Mouse (Mus musculus): ENCODE data around the gene Zbtb18. TPM values are rescaled to one million over a fixed set of nuclear protein-coding genes. Genes with fewer than 3 reads are reported as not detected.

Gene Zbtb18
- polyA plus RNA-seq, 2 experiments: 0.55 to 4.5 TPM

GRCm38 (mm10) chr1:177411359-177412358 is 30.5 kb upstream of the Zbtb18 start:
- H3K4me1 ChIP-seq (replicated peaks; ENCODE audit: control insufficient read depth in 2 of 2, insufficient read depth in 2 of 2, low read length in 1 of 2): no peaks in the 10 kb centered on the region
- ATAC-seq (ENCODE audit: insufficient read depth) (no peak), DNase-seq (ENCODE audit: low read depth in 3 of 3, low spot score in 3 of 3) (no peak)
- H3K4me2 ChIP-seq (ENCODE audit: low read depth): no peak overlapping the region
- no peaks in the 10 kb centered on the region for H3K27me3 ChIP-seq (ENCODE audit: control insufficient read depth, insufficient read depth, low read length)
- no peaks in the 10 kb centered on the region for H3K36me3 ChIP-seq (replicated peaks; ENCODE audit: control insufficient read depth, insufficient read depth, low read depth)
- H3K4me3 ChIP-seq (ENCODE audit: insufficient read depth in 1 of 2, low read depth in 2 of 2, low read length in 2 of 2): no peak overlapping the region
- no peak for TF ChIP-seq EP300 (IDR thresholded peaks at IDR 0.05; ENCODE audit: low read depth)
- no peak for TF ChIP-seq CTCF (IDR thresholded peaks at IDR 0.05; ENCODE audit: low read depth)
- no peak overlapping the region for H3K27ac ChIP-seq
- H3K9me3 ChIP-seq (ENCODE audit: control insufficient read depth, low read length): no peaks in the 10 kb centered on the region
- 56% methylated on average over 19 of the region's 19 CpGs for whole genome bisulfite sequencing (ENCODE audit: insufficient replicate concordance)
- H3K9ac ChIP-seq (replicated peaks): no peak overlapping the region

DNA sequence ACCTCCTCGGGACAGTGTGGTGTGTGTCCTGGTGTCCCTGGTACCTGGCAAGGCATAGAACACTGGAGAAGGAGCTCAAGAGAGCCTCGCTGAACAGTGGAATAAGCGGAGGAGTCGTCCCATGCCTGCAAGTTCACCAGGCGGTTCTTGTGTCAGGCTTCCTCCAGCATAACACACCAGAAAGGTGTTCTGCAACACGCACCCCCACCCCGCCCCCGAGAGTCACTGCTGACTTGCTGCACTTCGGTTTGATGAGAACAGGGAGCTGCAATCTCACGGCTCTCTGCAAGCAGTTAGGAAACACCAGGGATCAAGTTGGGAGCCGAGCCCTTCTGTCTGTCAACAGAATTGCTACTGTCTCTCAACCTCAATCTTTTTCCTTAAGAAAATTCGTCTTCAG is 22.8 kb upstream of the Zbtb18 start:
- Histone ChIP-seq H3K36me3 (replicated peaks; ENCODE audit: control insufficient read depth, insufficient read depth, low read depth) (no peaks in the 10 kb centered on the region), H3K4me1 (replicated peaks; ENCODE audit: control insufficient read depth in 2 of 2, insufficient read depth in 2 of 2, low read length in 1 of 2) (no peaks in the 10 kb centered on the region), H3K27me3 (ENCODE audit: control insufficient read depth, insufficient read depth, low read length) (no peaks in the 10 kb centered on the region), H3K4me3 (ENCODE audit: insufficient read depth in 1 of 2, low read depth in 2 of 2, low read length in 2 of 2) (no peak overlapping the region), H3K9me3 (ENCODE audit: control insufficient read depth, low read length) (no peaks in the 10 kb centered on the region), H3K9ac (replicated peaks) (no peak overlapping the region), H3K4me2 (ENCODE audit: low read depth) (no peak overlapping the region), H3K27ac (no peak overlapping the region)
- ATAC-seq (ENCODE audit: insufficient read depth): no peak
- no peak for DNase-seq (ENCODE audit: low read depth in 3 of 3, low spot score in 3 of 3)
- TF ChIP-seq EP300 (IDR thresholded peaks at IDR 0.05; ENCODE audit: low read depth) (no peak), CTCF (IDR thresholded peaks at IDR 0.05; ENCODE audit: low read depth) (no peak)
- WGBS (ENCODE audit: insufficient replicate concordance): 54% methylated on average over 12 of the region's 12 CpGs

DNA sequence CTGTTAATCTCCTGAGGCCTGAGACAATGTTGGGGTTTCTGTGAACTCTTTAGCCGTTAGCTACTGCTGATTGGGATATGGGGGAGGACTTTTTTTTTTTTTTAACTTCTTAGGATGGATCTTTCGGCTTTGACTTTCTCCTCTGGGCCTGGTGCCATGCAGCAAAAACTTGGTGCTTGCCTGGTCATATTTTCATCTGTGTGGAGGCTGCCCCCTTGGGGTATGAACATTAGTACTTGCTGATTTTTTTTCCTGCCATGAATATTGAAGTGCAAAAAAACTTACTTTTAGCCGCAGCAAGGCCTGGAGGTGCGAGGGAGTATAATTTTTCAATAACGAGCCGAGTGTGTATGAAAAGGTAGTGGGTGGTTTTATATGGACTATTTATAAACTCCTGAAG is 22.0 kb upstream of the Zbtb18 start:
- TF ChIP-seq CTCF (IDR thresholded peaks at IDR 0.05; ENCODE audit: low read depth): no peak
- no peak for TF ChIP-seq EP300 (IDR thresholded peaks at IDR 0.05; ENCODE audit: low read depth)
- no peaks in the 10 kb centered on the region for H3K9me3 ChIP-seq (ENCODE audit: control insufficient read depth, low read length)
- no peak overlapping the region for H3K4me3 ChIP-seq (ENCODE audit: insufficient read depth in 1 of 2, low read depth in 2 of 2, low read length in 2 of 2)
- no peak overlapping the region for H3K4me2 ChIP-seq (ENCODE audit: low read depth)
- no peak for ATAC-seq (ENCODE audit: insufficient read depth)
- 73% methylated on average over 6 of the region's 6 CpGs for WGBS (ENCODE audit: insufficient replicate concordance)
- no peak overlapping the region for H3K9ac ChIP-seq (replicated peaks)
- no peaks in the 10 kb centered on the region for H3K36me3 ChIP-seq (replicated peaks; ENCODE audit: control insufficient read depth, insufficient read depth, low read depth)
- no peaks in the 10 kb centered on the region for H3K4me1 ChIP-seq (replicated peaks; ENCODE audit: control insufficient read depth in 2 of 2, insufficient read depth in 2 of 2, low read length in 1 of 2)
- H3K27me3 ChIP-seq (ENCODE audit: control insufficient read depth, insufficient read depth, low read length): no peaks in the 10 kb centered on the region
- DNase-seq (ENCODE audit: low read depth in 3 of 3, low spot score in 3 of 3): no peak
- H3K27ac ChIP-seq: no peak overlapping the region

DNA sequence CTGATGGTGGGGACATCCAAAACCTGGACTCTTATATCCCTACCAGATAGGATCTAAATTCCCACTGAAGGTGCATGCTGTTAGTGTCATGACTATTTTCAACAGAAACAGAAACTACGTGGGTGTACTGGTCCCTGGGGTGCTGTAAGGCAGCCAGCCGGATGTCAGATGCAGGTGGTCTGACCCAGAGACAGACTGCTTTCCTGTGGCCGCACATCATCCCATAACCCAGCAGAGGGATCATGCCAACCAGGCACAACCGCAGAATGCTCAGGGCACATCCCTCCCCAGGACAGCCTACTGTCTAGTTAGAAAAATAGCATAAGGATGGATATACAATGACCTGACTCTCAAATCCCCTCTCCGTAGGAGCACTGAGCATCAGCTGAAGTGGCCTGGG is 14.3 kb upstream of the Zbtb18 start:
- Histone ChIP-seq H3K4me2 (ENCODE audit: low read depth) (no peak overlapping the region), H3K27me3 (ENCODE audit: control insufficient read depth, insufficient read depth, low read length) (no peaks in the 10 kb centered on the region), H3K4me1 (replicated peaks; ENCODE audit: control insufficient read depth in 2 of 2, insufficient read depth in 2 of 2, low read length in 1 of 2) (no peaks in the 10 kb centered on the region), H3K27ac (no peak overlapping the region), H3K36me3 (replicated peaks; ENCODE audit: control insufficient read depth, insufficient read depth, low read depth) (no peaks in the 10 kb centered on the region), H3K4me3 (ENCODE audit: insufficient read depth in 1 of 2, low read depth in 2 of 2, low read length in 2 of 2) (no peak overlapping the region), H3K9ac (replicated peaks) (no peak overlapping the region), H3K9me3 (ENCODE audit: control insufficient read depth, low read length) (no peaks in the 10 kb centered on the region)
- DNase-seq (ENCODE audit: low read depth in 3 of 3, low spot score in 3 of 3) (no peak), ATAC-seq (ENCODE audit: insufficient read depth) (no peak)
- WGBS (ENCODE audit: insufficient replicate concordance): 67% methylated on average over 5 of the region's 5 CpGs
- TF ChIP-seq CTCF (IDR thresholded peaks at IDR 0.05; ENCODE audit: low read depth) (no peak), EP300 (IDR thresholded peaks at IDR 0.05; ENCODE audit: low read depth) (no peak)

DNA sequence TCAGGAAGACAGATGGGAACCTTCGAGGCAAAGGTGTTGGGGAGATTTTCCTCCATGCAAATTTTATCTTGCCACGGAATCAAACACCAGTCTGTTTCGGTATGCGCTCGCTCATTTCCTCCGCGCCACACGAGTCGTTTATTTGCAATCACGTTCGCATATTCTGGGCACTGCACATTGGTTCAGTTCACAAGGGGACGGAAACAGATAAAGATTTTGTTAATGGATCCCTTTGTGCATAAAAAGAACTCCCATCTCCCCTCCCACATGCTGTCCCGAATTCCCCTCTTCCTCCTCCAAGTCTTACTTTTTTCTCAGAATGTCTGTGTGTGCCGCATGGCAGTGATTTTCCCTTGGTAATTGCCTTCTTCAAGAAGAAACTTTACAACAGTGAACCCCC is 13.8 kb upstream of the Zbtb18 start:
- Histone ChIP-seq H3K4me2 (ENCODE audit: low read depth) (no peak overlapping the region), H3K9me3 (ENCODE audit: control insufficient read depth, low read length) (no peaks in the 10 kb centered on the region), H3K4me3 (ENCODE audit: insufficient read depth in 1 of 2, low read depth in 2 of 2, low read length in 2 of 2) (no peak overlapping the region), H3K27ac (no peak overlapping the region), H3K27me3 (ENCODE audit: control insufficient read depth, insufficient read depth, low read length) (no peaks in the 10 kb centered on the region), H3K36me3 (replicated peaks; ENCODE audit: control insufficient read depth, insufficient read depth, low read depth) (no peaks in the 10 kb centered on the region), H3K9ac (replicated peaks) (no peak overlapping the region), H3K4me1 (replicated peaks; ENCODE audit: control insufficient read depth in 2 of 2, insufficient read depth in 2 of 2, low read length in 1 of 2) (no peaks in the 10 kb centered on the region)
- no peak for ATAC-seq (ENCODE audit: insufficient read depth)
- 65% methylated on average over 14 of the region's 14 CpGs for WGBS (ENCODE audit: insufficient replicate concordance)
- no peak for DNase-seq (ENCODE audit: low read depth in 3 of 3, low spot score in 3 of 3)
- TF ChIP-seq EP300 (IDR thresholded peaks at IDR 0.05; ENCODE audit: low read depth) (no peak), CTCF (IDR thresholded peaks at IDR 0.05; ENCODE audit: low read depth) (no peak)
